29 mouse cellular contexts compared by ENCODE assay signal in genomic region chr7:24592163-24592562, GRCm38 (mm10). TPM values are rescaled to one million over a fixed set of nuclear protein-coding genes. Genes with fewer than 3 reads are reported as not detected.
DNase-seq lines count a peak whose midpoint lies in the region; ATAC-seq and TF ChIP-seq lines count a peak whose summit lies in the region.
"Had no signal": no experiment of that assay in that cellular context is flagged by ENCODE, and none has a peak within 500 bp of the region (broad histone marks: within the 10 kb centered on the region; RNA-seq: fewer than 3 reads in every experiment).

No protein-coding gene starts in this region.

- no peak overlapping the region for H3K9ac ChIP-seq in kidney, embryonic 16.5 days (replicated peaks; ENCODE audit: low read length)
- no peak overlapping the region for H3K9ac ChIP-seq in midbrain, embryonic 15.5 days
- H3K9ac ChIP-seq in midbrain, embryonic 13.5 days (replicated peaks): no peak overlapping the region
- H3K9ac ChIP-seq in liver, embryonic 15.5 days: 0 out of 2 replicates have a peak overlapping the region, but pooled peaks have one; percentile 22
- H3K9ac ChIP-seq: heart, embryonic 15.5 days; limb, embryonic 15.5 days had no signal

- peak overlapping the region; percentile 64 for H3K27ac ChIP-seq in kidney, embryonic 16.5 days (ENCODE audit: low read length)
- H3K27ac ChIP-seq in midbrain, embryonic 15.5 days: 0 out of 2 replicates have a peak overlapping the region, but pooled peaks have one; percentile 24
- no peak overlapping the region for H3K27ac ChIP-seq in midbrain, embryonic 13.5 days
- H3K27ac ChIP-seq in liver, embryonic 15.5 days (replicated peaks): peak overlapping the region; percentile 48
- H3K27ac ChIP-seq: forebrain, embryonic 13.5 days; heart, embryonic 10.5 days; heart, embryonic 15.5 days; layer of hippocampus, adult 2 months; limb, embryonic 15.5 days had no signal

- POLR2A ChIA-PET in Patski (lab: Charles Lee): no interaction called here

- no peak for DNase-seq in kidney, adult 18-20 months
- DNase-seq in Patski (ENCODE audit: low read depth, low spot score): peak; percentile 80
- no peak for DNase-seq in heart, adult 18-20 months
- DNase-seq: adrenal gland, adult 8-10 months; cerebellum, adult 2 months; cerebellum, postnatal 25 days; gastrocnemius, postnatal 10 days; lung, postnatal 4 days; right cerebral cortex, postnatal 4 days; thymus, adult 2 months; thymus, postnatal 36 days had no signal

- in situ Hi-C loops in Patski (cut with MboI; ENCODE audit: low pct_unique_long_range_greater_than_20kb): no loop called here

- TF ChIP-seq CTCF in Patski (IDR thresholded peaks at IDR 0.05): no peak

- peaks cover 38% of the 10 kb centered on the region for H3K4me1 ChIP-seq in kidney, embryonic 16.5 days (ENCODE audit: insufficient read depth, low read length)
- H3K4me1 ChIP-seq in midbrain, embryonic 15.5 days: peaks cover 30% of the 10 kb centered on the region
- peaks cover 30% of the 10 kb centered on the region for H3K4me1 ChIP-seq in midbrain, embryonic 13.5 days (replicated peaks)
- H3K4me1 ChIP-seq in liver, embryonic 15.5 days (replicated peaks): peaks cover 69% of the 10 kb centered on the region

- H3K9me3 ChIP-seq in kidney, embryonic 16.5 days (ENCODE audit: low read length): no peaks in the 10 kb centered on the region
- H3K9me3 ChIP-seq in midbrain, embryonic 15.5 days: no peaks in the 10 kb centered on the region
- no peaks in the 10 kb centered on the region for H3K9me3 ChIP-seq in midbrain, embryonic 13.5 days
- H3K9me3 ChIP-seq in liver, embryonic 15.5 days (replicated peaks): no peaks in the 10 kb centered on the region
- H3K9me3 ChIP-seq: forebrain, embryonic 13.5 days; heart, embryonic 10.5 days; heart, embryonic 15.5 days; limb, embryonic 15.5 days had no signal

- CTCF ChIA-PET in Patski (lab: Charles Lee): interaction anchor here (0.9 to 1.2 kb wide), 3 partner anchors 9 to 71 kb away, joined by 3 to 4 read pairs (median 3); no protein-coding TSS in a partner anchor

- H3K4me3 ChIP-seq in kidney, embryonic 16.5 days (ENCODE audit: low read length): no peak overlapping the region
- H3K4me3 ChIP-seq in midbrain, embryonic 15.5 days: no peak overlapping the region
- no peak overlapping the region for H3K4me3 ChIP-seq in midbrain, embryonic 13.5 days (replicated peaks)
- H3K4me3 ChIP-seq in liver, embryonic 15.5 days (replicated peaks): no peak overlapping the region
- H3K4me3 ChIP-seq: forebrain, embryonic 13.5 days; heart, embryonic 10.5 days; heart, embryonic 15.5 days; layer of hippocampus, adult 2 months; limb, embryonic 15.5 days; megakaryocyte, embryonic 14.5 days had no signal

- WGBS in kidney, embryonic 16.5 days: 39% methylated on average over 4 of the region's 4 CpGs
- 66% methylated on average over 4 of the region's 4 CpGs for WGBS in midbrain, embryonic 15.5 days
- 68% methylated on average over 4 of the region's 4 CpGs for WGBS in midbrain, embryonic 13.5 days
- WGBS in liver, embryonic 15.5 days (ENCODE audit: insufficient replicate concordance): 39% methylated on average over 4 of the region's 4 CpGs

- no peaks in the 10 kb centered on the region for H3K27me3 ChIP-seq in kidney, embryonic 16.5 days (ENCODE audit: insufficient read depth, low read length)
- H3K27me3 ChIP-seq in midbrain, embryonic 15.5 days (replicated peaks): 0 out of 2 replicates have a peak, but pooled peaks cover 6% of the 10 kb centered on the region
- H3K27me3 ChIP-seq in midbrain, embryonic 13.5 days: peaks cover 16% of the 10 kb centered on the region
- H3K27me3 ChIP-seq in Patski: no peaks in the 10 kb centered on the region
- H3K27me3 ChIP-seq in liver, embryonic 15.5 days: peaks cover 11% of the 10 kb centered on the region; the same call in 1 of the 2 replicates
- H3K27me3 ChIP-seq: limb, embryonic 15.5 days had no signal

- peak; percentile 67 for ATAC-seq in kidney, embryonic 16.5 days (ENCODE audit: low FRiP score, low TSS enrichment)
- no peak for ATAC-seq in midbrain, embryonic 15.5 days (replicated peaks)
- ATAC-seq in midbrain, embryonic 13.5 days: no peak
- peak; percentile 45 for ATAC-seq in Patski
- ATAC-seq in liver, embryonic 15.5 days (ENCODE audit: insufficient read depth): no peak
- ATAC-seq: CD4-positive, CD25-positive, alpha-beta regulatory T cell, adult 4 months; forebrain, embryonic 13.5 days; hindbrain, embryonic 16.5 days; lung, postnatal 0 days had no signal

- H3K4me2 ChIP-seq in kidney, embryonic 16.5 days (replicated peaks; ENCODE audit: low read depth, low read length): no peak overlapping the region
- H3K4me2 ChIP-seq in midbrain, embryonic 15.5 days: no peak overlapping the region
- no peak overlapping the region for H3K4me2 ChIP-seq in midbrain, embryonic 13.5 days (replicated peaks)
- H3K4me2 ChIP-seq in liver, embryonic 15.5 days: peak overlapping the region; percentile 31
- H3K4me2 ChIP-seq: forebrain, embryonic 13.5 days; heart, embryonic 15.5 days; limb, embryonic 15.5 days had no signal

- H3K36me3 ChIP-seq in kidney, embryonic 16.5 days (ENCODE audit: insufficient read depth, low read length): no peaks in the 10 kb centered on the region
- no peaks in the 10 kb centered on the region for H3K36me3 ChIP-seq in midbrain, embryonic 15.5 days (replicated peaks)
- no peaks in the 10 kb centered on the region for H3K36me3 ChIP-seq in midbrain, embryonic 13.5 days
- H3K36me3 ChIP-seq in liver, embryonic 15.5 days (replicated peaks): no peaks in the 10 kb centered on the region
- H3K36me3 ChIP-seq: heart, embryonic 10.5 days; heart, embryonic 15.5 days; limb, embryonic 15.5 days had no signal

RNA-seq across cellular contexts. Expression of gene Zfp575, which starts 4.7 kb away (rescaled TPM):
- 3.8 and 3.9 TPM in 2 replicates for polyA plus RNA-seq in kidney, embryonic 16.5 days (2015; fragmentation: Nextera tagmentation; extraction: Ambion mirVana)
- polyA plus RNA-seq in midbrain, embryonic 15.5 days (2015; fragmentation: Nextera tagmentation; extraction: Ambion mirVana): 16.3 and 18.1 TPM in 2 replicates
- 6.4 and 6.6 TPM in 2 replicates for polyA plus RNA-seq in midbrain, embryonic 13.5 days (2015; fragmentation: Nextera tagmentation; extraction: Ambion mirVana)
- polyA plus RNA-seq in Patski (2021): not detected
- 0.22 and 0.24 TPM in 2 replicates for polyA plus RNA-seq in liver, embryonic 15.5 days (2015; fragmentation: Nextera tagmentation; extraction: Ambion mirVana)
- under 1 TPM in 1 of 2 experiments, not detected in 1; 0.13 TPM for total RNA-seq in heart, adult 18-20 months (2021)
- total RNA-seq: neutrophil, adult 5-6 weeks had no signal

RNA-seq across cellular contexts. Expression of gene Ethe1, which starts 4.8 kb away (rescaled TPM):
- 53.0 and 55.2 TPM in 2 replicates for polyA plus RNA-seq in kidney, embryonic 16.5 days (2015; fragmentation: Nextera tagmentation; extraction: Ambion mirVana)
- 25.4 and 25.8 TPM in 2 replicates for polyA plus RNA-seq in midbrain, embryonic 15.5 days (2015; fragmentation: Nextera tagmentation; extraction: Ambion mirVana)
- 13.8 and 14.7 TPM in 2 replicates for polyA plus RNA-seq in midbrain, embryonic 13.5 days (2015; fragmentation: Nextera tagmentation; extraction: Ambion mirVana)
- polyA plus RNA-seq in Patski (2021): 74.5 TPM
- polyA plus RNA-seq in liver, embryonic 15.5 days (2015; fragmentation: Nextera tagmentation; extraction: Ambion mirVana): 27.1 and 28.9 TPM in 2 replicates
- total RNA-seq in heart, adult 18-20 months (2021): 10 to 100 TPM; 61.2 to 71.1 TPM

RNA-seq across cellular contexts. Expression of gene Phldb3, which starts 18.4 kb away (rescaled TPM):
- polyA plus RNA-seq in kidney, embryonic 16.5 days (2015; fragmentation: Nextera tagmentation; extraction: Ambion mirVana): 0.14 and 0.22 TPM in 2 replicates
- polyA plus RNA-seq in midbrain, embryonic 15.5 days (2015; fragmentation: Nextera tagmentation; extraction: Ambion mirVana): not detected in 2 replicates
- polyA plus RNA-seq in midbrain, embryonic 13.5 days (2015; fragmentation: Nextera tagmentation; extraction: Ambion mirVana): not detected in 2 replicates
- polyA plus RNA-seq in Patski (2021): 2.7 TPM
- 0.10 and 0.12 TPM in 2 replicates for polyA plus RNA-seq in liver, embryonic 15.5 days (2015; fragmentation: Nextera tagmentation; extraction: Ambion mirVana)
- total RNA-seq in heart, adult 18-20 months (2021): under 1 TPM; 0.10 to 0.31 TPM
- polyA plus RNA-seq: forebrain, embryonic 13.5 days; heart, embryonic 10.5 days; hindbrain, embryonic 16.5 days; midbrain, embryonic 14.5 days; neural tube, embryonic 11.5 days had no signal

RNA-seq across cellular contexts. Expression of gene Lypd3, which starts 44.2 kb away (rescaled TPM):
- 0.75 and 1.0 TPM in 2 replicates for polyA plus RNA-seq in kidney, embryonic 16.5 days (2015; fragmentation: Nextera tagmentation; extraction: Ambion mirVana)
- 0.31 and 0.49 TPM in 2 replicates for polyA plus RNA-seq in midbrain, embryonic 15.5 days (2015; fragmentation: Nextera tagmentation; extraction: Ambion mirVana)
- polyA plus RNA-seq in midbrain, embryonic 13.5 days (2015; fragmentation: Nextera tagmentation; extraction: Ambion mirVana): not detected in 2 replicates
- polyA plus RNA-seq in Patski (2021): not detected
- polyA plus RNA-seq in liver, embryonic 15.5 days (2015; fragmentation: Nextera tagmentation; extraction: Ambion mirVana): not detected in 2 replicates
- not detected for total RNA-seq in heart, adult 18-20 months (2021)
- total RNA-seq: gastrocnemius, postnatal 10 days; granulocyte monocyte progenitor cell, adult 5-6 weeks; heart, postnatal 25 days; neutrophil, adult 5-6 weeks had no signal
- polyA plus RNA-seq: CD4-positive, CD25-positive, alpha-beta regulatory T cell, adult 4 months; forebrain, embryonic 13.5 days; lung, postnatal 0 days had no signal

RNA-seq across cellular contexts. Expression of gene Xrcc1, which starts 46.1 kb away (rescaled TPM):
- polyA plus RNA-seq in kidney, embryonic 16.5 days (2015; fragmentation: Nextera tagmentation; extraction: Ambion mirVana): 159 and 164 TPM in 2 replicates
- polyA plus RNA-seq in midbrain, embryonic 15.5 days (2015; fragmentation: Nextera tagmentation; extraction: Ambion mirVana): 67.1 and 76.5 TPM in 2 replicates
- polyA plus RNA-seq in midbrain, embryonic 13.5 days (2015; fragmentation: Nextera tagmentation; extraction: Ambion mirVana): 65.8 and 71.4 TPM in 2 replicates
- polyA plus RNA-seq in Patski (2021): 60.3 TPM
- polyA plus RNA-seq in liver, embryonic 15.5 days (2015; fragmentation: Nextera tagmentation; extraction: Ambion mirVana): 41.1 and 48.9 TPM in 2 replicates
- total RNA-seq in heart, adult 18-20 months (2021): 10 to 100 TPM; 21.7 to 23.9 TPM

Comparison
In these comparisons a context has a peak if more than half of its experiments do, and no peak if none do; other contexts are left out.
1. ATAC-seq: peak in kidney, embryonic 16.5 days (single experiment) and Patski (single experiment); none in midbrain, embryonic 15.5 days (single experiment), midbrain, embryonic 13.5 days (single experiment) and liver, embryonic 15.5 days (single experiment).